In genomic region chr9:10681181-10681580, GRCm38 (mm10) we compare ENCODE assay signal across 20 mouse cellular contexts.
DNase-seq lines count a peak whose midpoint lies in the region; ATAC-seq lines count a peak whose summit lies in the region.
"Had no signal": no experiment of that assay in that cellular context is flagged by ENCODE, and none has a peak within 500 bp of the region (broad histone marks: within the 10 kb centered on the region; RNA-seq: fewer than 3 reads in every experiment).

No protein-coding gene starts in this region.

- no peak overlapping the region for H3K9ac ChIP-seq in forebrain, embryonic 13.5 days
- H3K9ac ChIP-seq in forebrain, embryonic 16.5 days (replicated peaks; ENCODE audit: low read depth, low read length) = no peak overlapping the region
- H3K9ac ChIP-seq in midbrain, embryonic 13.5 days (replicated peaks) = no peak overlapping the region
- H3K9ac ChIP-seq: heart, embryonic 13.5 days; hindbrain, embryonic 15.5 days had no signal

- H3K27ac ChIP-seq in forebrain, embryonic 13.5 days = no peak overlapping the region
- H3K27ac ChIP-seq in forebrain, embryonic 16.5 days (ENCODE audit: low read length) = no peak overlapping the region
- no peak overlapping the region for H3K27ac ChIP-seq in midbrain, embryonic 13.5 days
- H3K27ac ChIP-seq: heart, adult 2 months; heart, embryonic 10.5 days; heart, embryonic 13.5 days; hindbrain, embryonic 15.5 days had no signal

- WGBS in forebrain, embryonic 13.5 days = 40% methylated on average over 3 of the region's 3 CpGs
- WGBS in forebrain, embryonic 16.5 days = 34% methylated on average over 3 of the region's 3 CpGs
- WGBS in midbrain, embryonic 13.5 days = 75% methylated on average over 3 of the region's 3 CpGs

- H3K36me3 ChIP-seq in forebrain, embryonic 13.5 days (ENCODE audit: poor library complexity, severe bottlenecking) = no peaks in the 10 kb centered on the region
- no peaks in the 10 kb centered on the region for H3K36me3 ChIP-seq in forebrain, embryonic 16.5 days (ENCODE audit: control insufficient read depth, insufficient read depth)
- no peaks in the 10 kb centered on the region for H3K36me3 ChIP-seq in midbrain, embryonic 13.5 days
- H3K36me3 ChIP-seq: heart, embryonic 10.5 days; heart, embryonic 13.5 days; hindbrain, embryonic 15.5 days had no signal

- DNase-seq in layer of hippocampus, adult 9-11 months = peak; percentile 15
- no peak for DNase-seq in layer of hippocampus, postnatal 36 days
- no peak for DNase-seq in liver
- DNase-seq: adrenal gland, adult 2 months; adrenal gland, postnatal 14 days; cerebellum, adult 18-20 months; cerebellum, adult 9-10 months; cerebellum, postnatal 14 days; gastrocnemius, postnatal 25 days; heart, adult 2 months; heart, postnatal 14 days; heart, postnatal 4 days had no signal

- no peak overlapping the region for H3K4me3 ChIP-seq in forebrain, embryonic 13.5 days
- H3K4me3 ChIP-seq in forebrain, embryonic 16.5 days (replicated peaks; ENCODE audit: low read length) = no peak overlapping the region
- H3K4me3 ChIP-seq in midbrain, embryonic 13.5 days (replicated peaks) = no peak overlapping the region
- H3K4me3 ChIP-seq: heart, adult 2 months; heart, embryonic 10.5 days; heart, embryonic 13.5 days; hindbrain, embryonic 15.5 days had no signal

- peak; percentile 69; the same call in 1 of the 2 replicates for ATAC-seq in forebrain, embryonic 13.5 days
- 0 out of 2 replicates have a peak, but pooled peaks have one; percentile 67 for ATAC-seq in forebrain, embryonic 16.5 days
- ATAC-seq in midbrain, embryonic 13.5 days = no peak
- ATAC-seq: CD4-positive, CD25-positive, alpha-beta regulatory T cell, adult 4 months; intestine, postnatal 0 days had no signal

- no peak overlapping the region for H3K4me2 ChIP-seq in forebrain, embryonic 13.5 days
- H3K4me2 ChIP-seq in forebrain, embryonic 16.5 days (ENCODE audit: low read length) = no peak overlapping the region
- H3K4me2 ChIP-seq in midbrain, embryonic 13.5 days (replicated peaks) = no peak overlapping the region
- H3K4me2 ChIP-seq: heart, embryonic 13.5 days; hindbrain, embryonic 15.5 days had no signal

- H3K27me3 ChIP-seq in forebrain, embryonic 13.5 days = no peaks in the 10 kb centered on the region
- H3K27me3 ChIP-seq in forebrain, embryonic 16.5 days (replicated peaks; ENCODE audit: control insufficient read depth, insufficient read depth, low read length) = no peaks in the 10 kb centered on the region
- H3K27me3 ChIP-seq in midbrain, embryonic 13.5 days = no peaks in the 10 kb centered on the region
- H3K27me3 ChIP-seq: heart, embryonic 13.5 days; hindbrain, embryonic 15.5 days had no signal

- no peaks in the 10 kb centered on the region for H3K9me3 ChIP-seq in forebrain, embryonic 13.5 days (replicated peaks)
- H3K9me3 ChIP-seq in forebrain, embryonic 16.5 days (ENCODE audit: control insufficient read depth, low read length) = no peaks in the 10 kb centered on the region
- H3K9me3 ChIP-seq in midbrain, embryonic 13.5 days = no peaks in the 10 kb centered on the region
- H3K9me3 ChIP-seq: heart, embryonic 10.5 days; heart, embryonic 13.5 days; hindbrain, embryonic 15.5 days had no signal

- no peaks in the 10 kb centered on the region for H3K4me1 ChIP-seq in forebrain, embryonic 13.5 days
- H3K4me1 ChIP-seq in forebrain, embryonic 16.5 days (replicated peaks; ENCODE audit: control insufficient read depth, insufficient read depth, low read length) = no peaks in the 10 kb centered on the region
- H3K4me1 ChIP-seq in midbrain, embryonic 13.5 days (replicated peaks) = no peaks in the 10 kb centered on the region
- H3K4me1 ChIP-seq: heart, embryonic 10.5 days; heart, embryonic 13.5 days; hindbrain, embryonic 15.5 days had no signal
